Mouse (Mus musculus) heart, adult 9 months (tissue): Measurements from ENCODE around the gene Fam83e.

Experiments
- DNase-seq, 2 experiments: peaks; one replicate each; pipeline ENCODE4 v3.0.0; 2022; ENCODE audit warnings: low spot score in 2 of 2

Fam83e gene

GRCm38 (mm10) chr7:45701607-45702006 is 19.4 kb upstream of the Fam83e start:
- peak in 1 of 2 experiments; percentile 4 for DNase-seq

- DNase-seq = peak in 1 of 2 experiments; percentile 10
Observed at GRCm38 (mm10) chr7:45702316-45702715, 18.7 kb upstream of the Fam83e start.

- DNase-seq = peak in 1 of 2 experiments; percentile 9
Observed at GRCm38 (mm10) chr7:45702809-45703520, 18.0 kb upstream of the Fam83e start.

- DNase-seq = peak in 1 of 2 experiments; percentile 47
Observed at GRCm38 (mm10) chr7:45703521-45704033, 17.4 kb upstream of the Fam83e start.

- peak; percentile 82 to 90 for DNase-seq
Observed at GRCm38 (mm10) chr7:45704046-45704559, 16.9 kb upstream of the Fam83e start.

GRCm38 (mm10) chr7:45704730-45705442 is 16.1 kb upstream of the Fam83e start, which contains the start of gene Dbp:
TSS of gene Dbp (plus strand) at chr7:45705088.
- peak; percentile 100 for DNase-seq

- no peak for DNase-seq
Observed at GRCm38 (mm10) chr7:45705443-45705864, 15.6 kb upstream of the Fam83e start.

- DNase-seq = peak; percentile 96 to 99
Observed at GRCm38 (mm10) chr7:45705873-45706281, 15.1 kb upstream of the Fam83e start.

- peak; percentile 92 to 94 for DNase-seq
Observed at GRCm38 (mm10) chr7:45706721-45707241, 14.2 kb upstream of the Fam83e start.

GRCm38 (mm10) chr7:45707375-45707967 is 13.5 kb upstream of the Fam83e start:
- peak; percentile 98 to 99 for DNase-seq

- peak; percentile 56 to 57 for DNase-seq
Observed at GRCm38 (mm10) chr7:45708221-45708761, 12.7 kb upstream of the Fam83e start.

GRCm38 (mm10) chr7:45709036-45709435 is 12.0 kb upstream of the Fam83e start:
- DNase-seq = peak; percentile 29 to 46

GRCm38 (mm10) chr7:45709677-45710355 is 11.2 kb upstream of the Fam83e start:
- peak in 1 of 2 experiments; percentile 30 for DNase-seq

GRCm38 (mm10) chr7:45710477-45711191 is 10.4 kb upstream of the Fam83e start:
- peak; percentile 44 to 57 for DNase-seq

GRCm38 (mm10) chr7:45711316-45712021 is 9.5 kb upstream of the Fam83e start:
- peak; percentile 29 to 61 for DNase-seq

GRCm38 (mm10) chr7:45712022-45712757 is 8.8 kb upstream of the Fam83e start:
- DNase-seq = peak; percentile 74 to 80

- DNase-seq = peak in 1 of 2 experiments; percentile 19
Observed at GRCm38 (mm10) chr7:45713396-45713795, 7.6 kb upstream of the Fam83e start.

GRCm38 (mm10) chr7:45713881-45714520 is 7.0 kb upstream of the Fam83e start:
- DNase-seq = peak in 1 of 2 experiments; percentile 13
